Comparison of ENCODE assay signal across 22 mouse cellular contexts in genomic region chr14:27268137-27268536, GRCm38 (mm10).
A peak's percentile ranks its signal among the peaks of the same experiment; 100 is the strongest.
DNase-seq lines count a peak whose midpoint lies in the region; ATAC-seq and TF ChIP-seq lines count a peak whose summit lies in the region.
"Had no signal": no experiment of that assay in that cellular context is flagged by ENCODE, and none has a peak within 500 bp of the region (broad histone marks: within the 10 kb centered on the region; RNA-seq: fewer than 3 reads in every experiment).

No protein-coding gene starts in this region.

- no peak for TF ChIP-seq CTCF in gastrocnemius, adult 2 months (IDR thresholded peaks at IDR 0.05)

- H3K9ac ChIP-seq in kidney, embryonic 15.5 days: no peak overlapping the region
- H3K9ac ChIP-seq: embryonic facial prominence, embryonic 13.5 days; neural tube, embryonic 15.5 days; stomach, embryonic 15.5 days had no signal

- no peaks in the 10 kb centered on the region for H3K27me3 ChIP-seq in kidney, embryonic 15.5 days
- H3K27me3 ChIP-seq: CH12.LX; embryonic facial prominence, embryonic 13.5 days; neural tube, embryonic 15.5 days; stomach, embryonic 15.5 days had no signal

- 59% methylated on average over 5 of the region's 5 CpGs for WGBS in kidney, embryonic 15.5 days

- H3K4me1 ChIP-seq in kidney, embryonic 15.5 days: peaks cover 2% of the 10 kb centered on the region; the same call in 1 of the 2 replicates
- H3K4me1 ChIP-seq: stomach, embryonic 15.5 days had no signal

- H3K9me3 ChIP-seq in kidney, embryonic 15.5 days (replicated peaks): no peaks in the 10 kb centered on the region
- H3K9me3 ChIP-seq: embryonic facial prominence, embryonic 13.5 days; heart, embryonic 10.5 days; neural tube, embryonic 15.5 days; stomach, embryonic 15.5 days had no signal

- intact Hi-C loops in gastrocnemius, adult 2 months (cut with DNase I): no loop called here
- intact Hi-C loops in heart, postnatal 10 days (cut with DNase I): no loop called here
- intact Hi-C loops in gastrocnemius, postnatal 14 days (cut with DNase I; ENCODE audit: low total_unique reads): no loop called here

- H3K4me2 ChIP-seq in kidney, embryonic 15.5 days: no peak overlapping the region
- H3K4me2 ChIP-seq: embryonic facial prominence, embryonic 13.5 days; neural tube, embryonic 15.5 days; stomach, embryonic 15.5 days had no signal

- peak overlapping the region; percentile 6 for H3K27ac ChIP-seq in gastrocnemius, adult 2 months
- no peak overlapping the region for H3K27ac ChIP-seq in kidney, embryonic 15.5 days
- H3K27ac ChIP-seq: embryonic facial prominence, embryonic 13.5 days; heart, embryonic 10.5 days; neural tube, embryonic 15.5 days; stomach, embryonic 15.5 days had no signal

- no peak overlapping the region for H3K4me3 ChIP-seq in gastrocnemius, adult 2 months
- no peak overlapping the region for H3K4me3 ChIP-seq in kidney, embryonic 15.5 days (replicated peaks)
- H3K4me3 ChIP-seq: embryonic facial prominence, embryonic 13.5 days; heart, embryonic 10.5 days; neural tube, embryonic 15.5 days; stomach, embryonic 15.5 days had no signal

- no peak for ATAC-seq in kidney, embryonic 15.5 days (replicated peaks; ENCODE audit: low FRiP score)
- ATAC-seq: forebrain, embryonic 16.5 days; hindbrain, embryonic 16.5 days had no signal

- H3K36me3 ChIP-seq in kidney, embryonic 15.5 days: no peaks in the 10 kb centered on the region
- H3K36me3 ChIP-seq: embryonic facial prominence, embryonic 13.5 days; heart, embryonic 10.5 days; neural tube, embryonic 15.5 days; stomach, embryonic 15.5 days had no signal

- no peak for DNase-seq in gastrocnemius, adult 2 months
- no peak for DNase-seq in gastrocnemius, postnatal 25 days
- DNase-seq in A20 (ENCODE audit: low read depth, low spot score): peak; percentile 4
- peak; percentile 56 for DNase-seq in CD4-positive, CD25-positive, alpha-beta regulatory T cell, adult 2 months (ENCODE audit: low read depth, low spot score)
- DNase-seq in induced T-regulatory cell, adult 2 months (ENCODE audit: low read depth): peak; percentile 71
- no peak for DNase-seq in heart, postnatal 10 days
- DNase-seq in gastrocnemius, postnatal 14 days: no peak
- DNase-seq: adrenal gland, postnatal 25 days; heart, postnatal 36 days; kidney, adult 18-20 months; kidney, postnatal 25 days; left cerebral cortex, postnatal 4 days; lung, adult 2 months; lung, postnatal 36 days had no signal

Comparison
In these comparisons a context has a peak if more than half of its experiments do, and no peak if none do; other contexts are left out.
1. DNase-seq: peak in A20 (single experiment), CD4-positive, CD25-positive, alpha-beta regulatory T cell, adult 2 months (single experiment) and induced T-regulatory cell, adult 2 months (single experiment); none in gastrocnemius, adult 2 months (single experiment), gastrocnemius, postnatal 25 days (single experiment), heart, postnatal 10 days (0 of 2) and gastrocnemius, postnatal 14 days (single experiment).